Mouse (Mus musculus) intestine, embryonic 14.5 days (tissue): ENCODE data around the gene Gm3383. TPM values are rescaled to one million over a fixed set of nuclear protein-coding genes. Genes with fewer than 3 reads are reported as not detected.
"Not testable (repeated sequence)": the region's sequence is repeated elsewhere in the genome, so short reads cannot be mapped to it uniquely, and the experiment has no call there.

Experiments used
- ATAC-seq: fragments of 200-750 bp; cut with Nextera tagmentation; replicated peaks from 2 replicates; pipeline ENCODE4 v1.8.0; 2017; ENCODE audit warnings: low read depth, moderate number of reproducible peaks, moderate TSS enrichment, moderate library complexity; ENCODE audit not compliant: low FRiP score, low TSS enrichment
- DNase-seq: peaks from one replicate; pipeline ENCODE4 v3.0.0-alpha.2; 2018; ENCODE audit warnings: low spot score
- H3K27ac ChIP-seq: fragments of 300-500 bp; sonication (generic); 2 replicates; pipeline ENCODE4 v1.5.1; 2014; ENCODE audit warnings: low read depth, mild to moderate bottlenecking, control low read depth
- H3K27me3 ChIP-seq: fragments of 300-500 bp; sonication (generic); replicated peaks from 2 replicates; pipeline ENCODE4 v1.6.1; 2014; ENCODE audit warnings: low read length, control low read depth; ENCODE audit not compliant: control insufficient read depth, insufficient read depth
- H3K36me3 ChIP-seq: fragments of 300-500 bp; sonication (generic); 2 replicates; pipeline ENCODE4 v1.6.1; 2014; ENCODE audit warnings: low read length, control low read depth; ENCODE audit not compliant: control insufficient read depth, insufficient read depth
- H3K4me1 ChIP-seq: fragments of 300-500 bp; sonication (generic); replicated peaks from 2 replicates; pipeline ENCODE4 v1.6.1; 2014; ENCODE audit warnings: low read length, control low read depth, mixed read lengths; ENCODE audit not compliant: control insufficient read depth, insufficient read depth
- H3K4me2 ChIP-seq: fragments of 300-500 bp; sonication (generic); 2 replicates; pipeline ENCODE4 v1.6.1; 2014; ENCODE audit warnings: low read length
- H3K4me3 ChIP-seq: fragments of 300-500 bp; sonication (generic); 2 replicates; pipeline ENCODE4 v1.5.1; 2014; ENCODE audit warnings: low read depth, low read length, control low read depth, mixed read lengths
- H3K9ac ChIP-seq: fragments of 300-500 bp; sonication (generic); 2 replicates; pipeline ENCODE4 v1.6.1; 2014; ENCODE audit warnings: mild to moderate bottlenecking, low read length
- H3K9me3 ChIP-seq: fragments of 300-500 bp; sonication (generic); 2 replicates; pipeline ENCODE4 v1.6.1; 2016; ENCODE audit warnings: low read length, control low read depth; ENCODE audit not compliant: control insufficient read depth
- WGBS: fragments of 180-500 bp; shearing (Covaris S2); extraction: QIAGEN DNeasy Blood & Tissue Kit; methylation state at CpG from one replicate; pipeline ENCODE4 v1.1.7; 2014; 5-methylcytosine and 5-hydroxymethylcytosine counted together
- polyA plus RNA-seq: library from polyadenylated mRNA; unstranded; fragments of >200 nt; fragmentation: Nextera tagmentation; extraction: Ambion mirVana; gene quantifications from 2 replicates; pipeline ENCODE4 v1.2.1, GENCODE M21; 2014

Gene Gm3383
- polyA plus RNA-seq: 0.89 and 1.4 TPM in 2 replicates

DNA sequence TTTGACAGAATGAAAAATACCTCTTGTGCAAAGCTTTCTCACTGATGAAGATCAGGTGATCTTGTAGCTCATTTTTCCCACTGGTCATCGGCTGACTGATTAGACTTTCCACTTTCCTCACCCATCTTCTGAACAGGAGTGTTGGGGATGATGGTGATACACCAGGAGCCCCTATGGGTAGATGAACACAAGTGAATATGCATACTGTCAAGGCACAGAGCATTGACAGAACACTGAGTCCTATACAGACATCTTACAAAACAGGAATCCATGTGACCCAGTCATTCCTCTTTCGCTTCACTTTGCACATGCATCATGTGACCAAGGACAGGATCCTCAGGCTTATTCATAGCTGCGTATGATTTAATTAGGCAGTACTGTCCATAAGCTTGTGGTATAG, at the start of gene Gm3383:
Gm3383 (minus strand) TSS at position 101 of the 400 bp plus-strand sequence.
- H3K9ac ChIP-seq, H3K36me3 ChIP-seq, DNase-seq, H3K9me3 ChIP-seq, H3K4me1 ChIP-seq, ATAC-seq, H3K27me3 ChIP-seq, H3K4me3 ChIP-seq, H3K4me2 ChIP-seq, H3K27ac ChIP-seq: not testable (repeated sequence)
- WGBS: no CpG with 5 or more reads among the region's 3 CpGs

DNA sequence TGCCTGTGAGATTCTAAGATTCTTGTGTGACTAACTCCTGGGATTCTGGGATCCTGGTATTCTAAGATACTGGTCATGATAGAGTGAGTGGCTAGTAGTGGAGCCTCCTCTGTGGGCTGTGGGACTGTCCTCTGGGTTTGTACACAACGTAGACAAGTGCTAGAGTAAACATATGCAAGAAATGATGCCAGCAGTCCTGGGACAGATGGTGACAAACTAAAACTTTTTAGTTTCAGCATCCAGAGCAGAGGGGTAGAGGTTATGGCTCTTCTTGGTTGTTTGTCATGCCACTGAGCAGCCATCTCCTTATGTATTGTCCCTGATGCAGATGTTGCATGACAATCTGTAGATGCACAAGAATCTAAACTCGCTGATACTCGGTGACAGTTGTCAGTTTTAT, 48.1 kb upstream of the Gm3383 start:
- WGBS: 72% methylated on average over 3 of the region's 3 CpGs
- H3K36me3 ChIP-seq, H3K27me3 ChIP-seq, H3K4me1 ChIP-seq, H3K9me3 ChIP-seq, ATAC-seq, H3K27ac ChIP-seq, H3K4me2 ChIP-seq, H3K4me3 ChIP-seq, H3K9ac ChIP-seq, DNase-seq: not testable (repeated sequence)

DNA sequence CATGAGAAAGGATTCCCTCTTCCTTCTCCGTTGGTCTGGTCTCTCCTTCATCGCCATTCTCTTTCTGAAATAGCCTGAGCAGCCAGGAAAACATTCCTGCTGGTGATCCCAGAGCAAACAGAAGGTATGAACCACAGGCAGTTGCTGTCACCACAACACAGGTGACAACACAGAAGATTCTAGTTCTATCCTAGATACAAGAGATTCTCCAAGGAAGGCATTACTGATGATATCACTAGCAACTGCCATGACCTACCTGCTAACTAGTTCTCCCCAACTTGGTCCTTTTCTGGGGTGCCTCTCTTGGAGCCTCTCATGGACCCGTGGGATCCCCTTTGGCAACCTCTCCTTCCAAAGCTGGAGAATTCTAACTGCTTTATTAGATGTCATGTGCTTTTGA, 22.4 kb upstream of the Gm3383 start, which contains the start of gene Gm3424:
Gm3424 (minus strand) TSS at position 101 of the 400 bp plus-strand sequence.
- not testable (repeated sequence) for H3K4me1 ChIP-seq, H3K9ac ChIP-seq, DNase-seq, ATAC-seq, H3K4me2 ChIP-seq, H3K27me3 ChIP-seq, H3K36me3 ChIP-seq, H3K27ac ChIP-seq, H3K9me3 ChIP-seq, H3K4me3 ChIP-seq
- WGBS: no CpG with 5 or more reads among the region's 3 CpGs

DNA sequence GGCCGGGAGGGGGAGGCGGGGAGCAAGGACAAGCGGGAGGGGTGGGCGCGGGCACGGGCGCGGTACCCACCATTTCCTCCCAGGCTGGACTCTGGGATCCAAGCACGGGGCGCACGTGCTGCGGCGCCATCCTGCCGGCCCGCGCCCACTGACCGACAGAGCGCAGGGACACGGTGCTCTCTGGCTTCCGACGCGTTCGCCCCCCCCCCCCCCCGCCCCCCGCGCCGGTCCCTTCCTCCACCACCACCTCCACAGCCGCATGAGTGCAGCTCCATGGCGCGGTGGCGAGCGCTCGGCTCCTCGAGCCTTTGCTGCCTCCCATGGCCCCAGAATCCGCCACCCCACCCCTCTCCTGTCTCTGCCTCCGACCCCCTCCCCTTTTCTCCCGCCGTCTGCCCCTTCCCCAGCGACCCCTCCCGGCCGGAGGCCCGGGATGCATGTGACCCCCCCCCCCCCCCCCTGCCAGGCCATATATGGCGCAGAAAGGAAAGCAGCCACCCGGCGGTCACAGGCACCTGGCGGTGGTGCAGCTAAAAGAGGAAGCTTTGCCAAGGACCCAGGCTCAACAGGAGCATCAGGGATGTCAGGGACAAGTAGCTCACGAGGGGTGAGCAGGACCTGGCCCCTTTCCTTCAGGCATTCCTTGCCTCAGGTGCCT, 5.0 kb upstream of the Gm3383 start:
- peak; percentile 76; the same call in 1 of the 2 replicates for ATAC-seq
- not testable (repeated sequence) for H3K4me2 ChIP-seq, H3K9me3 ChIP-seq, H3K27me3 ChIP-seq, H3K4me1 ChIP-seq, H3K9ac ChIP-seq, H3K4me3 ChIP-seq, H3K27ac ChIP-seq, H3K36me3 ChIP-seq, DNase-seq
- WGBS: no CpG with 5 or more reads among the region's 47 CpGs

DNA sequence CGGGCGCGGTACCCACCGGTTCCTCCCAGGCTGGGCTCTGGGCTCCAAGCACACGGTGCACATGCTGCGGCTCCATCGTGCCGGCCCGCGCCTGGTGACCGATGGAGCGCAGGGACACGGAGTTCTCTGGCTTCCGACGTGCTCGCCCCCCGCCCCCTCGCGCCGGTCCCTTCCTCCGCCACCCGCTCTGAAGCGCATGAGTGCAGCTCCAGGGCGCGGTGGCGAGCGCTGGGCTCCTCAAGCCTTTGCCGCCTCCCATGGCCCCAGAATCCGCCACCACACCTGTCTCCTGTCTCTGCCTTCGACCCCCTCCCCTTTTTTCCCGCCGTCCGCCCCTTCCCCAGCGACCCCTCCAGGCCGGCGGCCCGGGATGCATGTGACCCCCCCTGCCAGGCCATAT, 66.3 kb downstream of the Gm3383 start, which contains the start of gene Gm3373:
Gm3373 (minus strand) TSS at position 101 of the 400 bp plus-strand sequence.
- DNase-seq, H3K4me1 ChIP-seq, ATAC-seq, H3K27me3 ChIP-seq, H3K9ac ChIP-seq, H3K27ac ChIP-seq, H3K9me3 ChIP-seq, H3K4me3 ChIP-seq, H3K36me3 ChIP-seq, H3K4me2 ChIP-seq: not testable (repeated sequence)
- WGBS: no CpG with 5 or more reads among the region's 37 CpGs

- not testable (repeated sequence) for H3K27ac ChIP-seq, H3K36me3 ChIP-seq, H3K27me3 ChIP-seq, H3K4me3 ChIP-seq, DNase-seq, H3K9ac ChIP-seq, H3K4me1 ChIP-seq, H3K9me3 ChIP-seq, ATAC-seq, H3K4me2 ChIP-seq
- no CpG with 5 or more reads among the region's 2 CpGs for WGBS
These were observed 120.4 kb downstream of the Gm3383 start, which contains the start of gene Gm9603 for GRCm38 (mm10) chr14:5687357-5687756. Gene Gm9603, minus strand, starts transcription at chr14:5687457.

- H3K27me3 ChIP-seq, H3K9me3 ChIP-seq, ATAC-seq, H3K4me3 ChIP-seq, H3K27ac ChIP-seq, H3K36me3 ChIP-seq, H3K4me2 ChIP-seq, H3K4me1 ChIP-seq, DNase-seq, H3K9ac ChIP-seq: not testable (repeated sequence)
- no CpG with 5 or more reads among the region's 1 CpGs for WGBS
These were observed 174.9 kb downstream of the Gm3383 start, which contains the start of gene Gm8265 for GRCm38 (mm10) chr14:5632928-5633327. Gene Gm8265, minus strand, starts transcription at chr14:5633028.
